Mouse (Mus musculus) neural tube, embryonic 14.5 days (tissue): ENCODE results near the gene Dnajc28. TPM values are rescaled to one million over a fixed set of nuclear protein-coding genes. Genes with fewer than 3 reads are reported as not detected.
A peak's percentile ranks its signal among the peaks of the same experiment; 100 is the strongest.
"Not testable (repeated sequence)": the region's sequence is repeated elsewhere in the genome, so short reads cannot be mapped to it uniquely, and the experiment has no call there.

ENCODE experiments used
- ATAC-seq: fragments of 200-750 bp; cut with Nextera tagmentation; 2 replicates; pipeline ENCODE4 v1.8.0; 2017; ENCODE audit warnings: low read depth, mild to moderate bottlenecking, moderate TSS enrichment, moderate library complexity
- H3K27ac ChIP-seq: fragments of 300-500 bp; sonication (generic); 2 replicates; pipeline ENCODE4 v1.5.1; 2014; ENCODE audit warnings: low read depth, mild to moderate bottlenecking, control low read depth, low read length, moderate library complexity, mixed read lengths
- H3K27me3 ChIP-seq: fragments of 300-500 bp; sonication (generic); 2 replicates; pipeline ENCODE4 v1.6.1; 2014; ENCODE audit warnings: low read length; ENCODE audit not compliant: control insufficient read depth, insufficient read depth
- H3K36me3 ChIP-seq: fragments of 300-500 bp; sonication (generic); 2 replicates; pipeline ENCODE4 v1.6.1; 2014; ENCODE audit warnings: low read length, mixed read lengths; ENCODE audit not compliant: control insufficient read depth, insufficient read depth
- H3K4me1 ChIP-seq: fragments of 300-500 bp; sonication (generic); 2 replicates; pipeline ENCODE4 v1.6.1; 2014; ENCODE audit warnings: low read length; ENCODE audit not compliant: control insufficient read depth, insufficient read depth
- H3K4me2 ChIP-seq: fragments of 300-500 bp; sonication (generic); 2 replicates; pipeline ENCODE4 v1.6.1; 2014; ENCODE audit warnings: mild to moderate bottlenecking, low read depth, low read length, control low read depth
- H3K4me3 ChIP-seq: fragments of 300-500 bp; sonication (generic); 2 replicates; pipeline ENCODE4 v1.5.1; 2014; ENCODE audit warnings: low read depth, low read length, control low read depth, mixed read lengths
- H3K9ac ChIP-seq: fragments of 300-500 bp; sonication (generic); replicated peaks from 2 replicates; pipeline ENCODE4 v1.6.1; 2014; ENCODE audit warnings: low read depth, mild to moderate bottlenecking, control low read depth, low read length, mixed read lengths
- H3K9me3 ChIP-seq: fragments of 300-500 bp; sonication (generic); 2 replicates; pipeline ENCODE4 v1.6.1; 2016; ENCODE audit warnings: low read length; ENCODE audit not compliant: control insufficient read depth
- WGBS: fragments of 180-500 bp; shearing (Covaris S2); extraction: QIAGEN DNeasy Blood & Tissue Kit; methylation state at CpG from one replicate; pipeline ENCODE4 v1.1.7; 2014; 5-methylcytosine and 5-hydroxymethylcytosine counted together
- polyA plus RNA-seq: library from polyadenylated mRNA; unstranded; fragments of >200 nt; fragmentation: Nextera tagmentation; extraction: Ambion mirVana; gene quantifications from 2 replicates; pipeline ENCODE4 v1.2.1, GENCODE M21; 2014

Dnajc28 gene
- polyA plus RNA-seq, 1 experiment from 2014 or later = 5.2 TPM

DNA sequence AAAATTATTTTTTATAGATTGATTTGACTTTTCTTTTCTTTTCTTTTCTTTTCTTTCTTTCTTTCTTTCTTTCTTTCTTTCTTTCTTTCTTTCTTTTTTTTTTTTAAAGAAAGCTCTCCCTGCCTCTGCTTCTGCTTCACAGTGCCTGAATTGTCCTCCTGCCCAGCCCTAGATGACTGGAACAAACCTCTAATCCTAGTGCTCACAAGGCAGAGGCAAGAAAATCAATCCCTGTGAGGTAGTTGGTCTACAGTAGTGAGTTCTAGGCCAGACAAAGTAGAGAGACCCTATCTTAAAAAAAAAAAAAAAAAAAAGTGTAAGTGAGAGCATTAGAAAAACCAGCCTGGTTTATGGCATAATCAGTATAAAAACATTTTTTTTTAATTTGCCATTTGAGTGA lies 31.0 kb upstream of the Dnajc28 start:
- Histone ChIP-seq H3K27me3 (no peaks in the 10 kb centered on the region), H3K4me2 (peak overlapping the region; percentile 20; the same call in 1 of the 2 replicates), H3K9me3 (no peaks in the 10 kb centered on the region), H3K4me1 (peaks cover 12% of the 10 kb centered on the region), H3K4me3 (no peak overlapping the region), H3K9ac (no peak overlapping the region), H3K36me3 (peaks cover 14% of the 10 kb centered on the region; the same call in 1 of the 2 replicates), H3K27ac (no peak overlapping the region)
- ATAC-seq = no peak

DNA sequence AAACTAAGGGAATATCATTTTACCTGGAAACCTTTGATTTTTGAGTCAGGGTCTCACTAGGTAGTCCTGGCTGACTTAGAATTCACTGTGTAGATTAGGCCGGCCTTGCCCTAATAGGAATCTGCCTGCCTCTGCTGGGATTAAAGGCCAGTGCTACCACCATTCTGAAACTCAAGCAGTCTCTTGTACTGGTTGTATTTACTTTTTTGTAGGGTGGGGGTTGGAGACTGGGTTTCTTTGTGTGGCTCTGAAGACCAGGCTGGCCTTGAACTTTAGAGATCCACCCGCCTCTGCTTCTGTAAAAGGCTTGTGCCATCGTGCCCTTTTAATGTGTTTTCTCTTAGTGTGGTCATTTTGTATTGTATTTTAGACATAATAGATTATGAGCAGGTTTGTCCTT lies 30.4 kb upstream of the Dnajc28 start:
- peaks cover 12% of the 10 kb centered on the region for H3K4me1 ChIP-seq
- 69% methylated on average over 3 of the region's 3 CpGs for WGBS
- no peak for ATAC-seq
- H3K27ac ChIP-seq = no peak overlapping the region
- H3K9ac ChIP-seq = no peak overlapping the region
- H3K4me3 ChIP-seq = peak overlapping the region; percentile 80
- H3K36me3 ChIP-seq = peaks cover 13% of the 10 kb centered on the region; the same call in 1 of the 2 replicates
- H3K9me3 ChIP-seq = no peaks in the 10 kb centered on the region
- H3K4me2 ChIP-seq = peak overlapping the region; percentile 87
- H3K27me3 ChIP-seq = no peaks in the 10 kb centered on the region

DNA sequence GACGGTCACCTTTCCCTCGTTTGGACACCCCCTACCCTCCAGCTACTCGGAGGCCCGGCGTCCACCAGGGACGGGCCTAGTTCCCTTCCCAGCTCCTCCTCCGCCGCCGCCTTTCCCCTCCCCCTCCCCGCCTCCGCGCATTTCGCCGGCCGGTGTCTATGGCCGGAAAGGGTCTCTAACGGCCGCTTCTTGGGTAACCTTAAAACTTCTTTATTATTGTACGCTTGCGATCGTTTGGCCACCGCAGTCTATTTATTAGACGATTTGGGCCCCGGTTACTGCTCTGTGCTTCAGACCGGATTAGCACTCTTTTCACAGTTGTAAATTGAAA lies 29.4 kb upstream of the Dnajc28 start:
- Histone ChIP-seq H3K9ac (peak overlapping the region; percentile 76), H3K4me1 (peaks cover 12% of the 10 kb centered on the region), H3K4me2 (peak overlapping the region; percentile 87), H3K9me3 (no peaks in the 10 kb centered on the region), H3K27ac (peak overlapping the region; percentile 97), H3K36me3 (peaks cover 13% of the 10 kb centered on the region; the same call in 1 of the 2 replicates), H3K4me3 (peak overlapping the region; percentile 80), H3K27me3 (no peaks in the 10 kb centered on the region)
- WGBS = under 1% methylated on average over 25 of the region's 25 CpGs
- peak; percentile 58 for ATAC-seq

DNA sequence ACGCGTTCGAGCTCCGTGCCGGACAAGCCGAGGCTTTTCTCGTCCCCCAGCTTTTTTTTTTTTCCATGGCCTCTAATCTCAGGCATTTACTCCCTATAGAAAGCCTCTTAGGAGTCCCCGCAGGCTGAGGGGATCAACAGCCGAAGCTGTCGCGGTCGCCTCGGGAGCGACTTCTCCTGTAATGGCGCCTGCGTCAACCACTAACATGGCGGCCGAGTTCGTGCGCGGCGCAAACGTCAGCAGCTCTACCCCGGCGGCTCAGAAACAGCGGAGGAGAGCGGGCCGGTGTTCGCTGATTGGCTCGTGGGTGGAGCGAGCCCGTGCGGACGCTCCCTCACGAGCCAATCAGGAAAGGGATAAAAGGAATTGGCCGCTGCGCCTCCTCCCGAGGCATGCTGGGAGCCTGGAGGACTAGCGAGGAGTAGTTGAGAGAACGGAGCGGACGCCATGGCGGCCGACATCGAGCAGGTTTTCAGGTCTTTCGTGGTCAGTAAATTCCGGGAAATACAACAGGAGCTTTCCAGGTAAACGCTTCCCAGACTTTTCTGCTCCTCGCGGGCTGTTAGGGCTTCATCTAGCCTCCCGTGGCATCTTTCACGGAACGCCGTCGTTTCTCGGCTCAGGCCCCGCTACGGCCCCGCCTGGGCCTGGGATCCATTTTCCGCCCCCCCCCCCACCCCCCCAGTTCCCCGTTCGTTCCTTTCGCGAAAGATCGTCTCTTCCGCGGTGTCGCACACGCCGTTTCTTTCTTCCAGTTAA lies 28.8 kb upstream of the Dnajc28 start, which contains the start of gene Son:
TSS of gene Son (plus strand) at position 46 of the 759 bp plus-strand sequence.
- Histone ChIP-seq H3K27me3 (no peaks in the 10 kb centered on the region), H3K9ac (peak within 1 kb of the TSS; percentile 85), H3K36me3 (peaks cover 12% of the 10 kb centered on the region; the same call in 1 of the 2 replicates), H3K27ac (peak within 1 kb of the TSS; percentile 97), H3K4me1 (peaks cover 12% of the 10 kb centered on the region), H3K9me3 (no peaks in the 10 kb centered on the region), H3K4me2 (peak within 1 kb of the TSS; percentile 87), H3K4me3 (peak within 1 kb of the TSS; percentile 80)
- under 1% methylated on average over 69 of the region's 70 CpGs for WGBS
- peak; percentile 98 for ATAC-seq

DNA sequence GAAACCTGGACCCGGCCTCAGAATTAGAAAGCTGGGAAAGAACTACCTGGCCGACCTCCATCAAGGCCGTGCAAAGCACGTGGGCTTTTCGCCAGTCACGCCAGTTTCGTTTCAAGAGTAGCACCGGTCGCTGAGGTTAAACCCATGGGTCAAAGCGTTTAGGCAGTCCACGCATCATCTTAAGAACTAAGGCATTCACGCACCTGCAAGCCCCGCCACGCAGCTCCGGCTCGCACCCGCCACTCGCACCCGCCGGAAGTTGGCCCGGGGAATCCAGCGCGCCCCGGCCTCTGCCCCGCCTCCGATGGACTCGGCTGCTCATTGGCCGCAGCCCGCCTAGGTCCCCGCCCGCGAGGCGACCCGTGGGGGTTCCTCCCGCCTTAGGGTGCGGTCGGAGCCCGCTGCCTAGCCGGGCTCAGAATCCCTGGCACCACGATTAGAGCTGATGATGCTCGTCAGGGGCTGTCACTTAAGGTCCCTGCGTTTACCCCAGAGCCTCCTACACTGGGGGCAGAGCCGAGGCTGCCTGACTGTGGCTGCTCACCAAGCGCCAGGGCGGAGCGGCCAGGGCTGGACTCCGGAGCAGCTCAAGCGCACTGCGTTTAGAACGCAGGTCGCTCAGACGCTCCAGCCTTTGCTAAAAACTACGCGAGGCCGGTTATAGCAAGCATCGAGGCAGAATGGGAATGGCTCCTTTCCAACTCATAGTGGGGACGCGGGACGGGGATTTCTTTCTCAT lies 28.0 kb upstream of the Dnajc28 start, which contains the start of gene Gart:
TSS of gene Gart (minus strand) at position 272 of the 739 bp plus-strand sequence.
- Histone ChIP-seq H3K9me3 (no peaks in the 10 kb centered on the region), H3K9ac (peak within 1 kb of the TSS; percentile 85), H3K27ac (peak within 1 kb of the TSS; percentile 97)

DNA sequence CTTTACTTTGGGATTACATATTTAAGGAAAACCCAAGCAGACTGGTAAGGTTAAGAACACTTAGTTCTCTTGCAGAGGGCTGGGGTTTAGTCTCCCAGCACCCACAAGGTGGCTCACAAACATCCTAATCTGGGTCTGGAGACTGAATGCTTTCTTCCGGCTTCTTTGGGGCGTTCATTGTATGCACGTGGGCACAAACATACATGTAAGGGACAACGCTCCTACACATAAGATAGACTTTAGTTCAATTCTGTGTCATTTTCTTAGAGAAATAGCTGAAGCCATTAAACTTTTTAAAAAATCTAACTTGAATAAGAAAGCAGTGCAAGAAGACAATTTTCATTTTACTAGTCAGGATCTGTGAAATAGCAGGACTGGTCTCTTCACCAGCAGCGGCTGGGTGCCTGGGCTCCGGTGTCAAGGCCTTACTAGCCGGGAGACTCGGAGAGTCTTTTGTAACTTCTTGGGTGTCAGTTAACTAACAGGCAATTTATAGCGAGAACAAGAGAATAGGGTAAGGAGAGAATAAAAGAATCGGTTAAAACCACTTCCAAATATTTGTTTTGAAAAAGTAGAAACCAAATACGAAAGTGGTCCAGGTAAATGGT lies 27.3 kb upstream of the Dnajc28 start:
- Histone ChIP-seq H3K9me3 (no peaks in the 10 kb centered on the region), H3K4me1 (peaks cover 12% of the 10 kb centered on the region), H3K27me3 (no peaks in the 10 kb centered on the region), H3K4me2 (peak overlapping the region; percentile 87), H3K27ac (peak overlapping the region; percentile 97; the same call in 1 of the 2 replicates), H3K36me3 (peaks cover 7% of the 10 kb centered on the region; the same call in 1 of the 2 replicates), H3K9ac (peak overlapping the region; percentile 85; the same call in 1 of the 2 replicates), H3K4me3 (peak overlapping the region; percentile 80)
- no peak for ATAC-seq
- under 1% methylated on average over 11 of the region's 11 CpGs for WGBS

More for the DNA sequence above, 28.0 kb upstream of the Dnajc28 start, which contains the start of gene Gart:
- peaks cover 12% of the 10 kb centered on the region for H3K4me1 ChIP-seq
- WGBS = under 1% methylated on average over 59 of the region's 59 CpGs
- H3K4me2 ChIP-seq = peak within 1 kb of the TSS; percentile 87
- ATAC-seq = peak; percentile 87
- H3K27me3 ChIP-seq = no peaks in the 10 kb centered on the region
- peak within 1 kb of the TSS; percentile 80 for H3K4me3 ChIP-seq
- peaks cover 4% of the 10 kb centered on the region; the same call in 1 of the 2 replicates for H3K36me3 ChIP-seq

DNA sequence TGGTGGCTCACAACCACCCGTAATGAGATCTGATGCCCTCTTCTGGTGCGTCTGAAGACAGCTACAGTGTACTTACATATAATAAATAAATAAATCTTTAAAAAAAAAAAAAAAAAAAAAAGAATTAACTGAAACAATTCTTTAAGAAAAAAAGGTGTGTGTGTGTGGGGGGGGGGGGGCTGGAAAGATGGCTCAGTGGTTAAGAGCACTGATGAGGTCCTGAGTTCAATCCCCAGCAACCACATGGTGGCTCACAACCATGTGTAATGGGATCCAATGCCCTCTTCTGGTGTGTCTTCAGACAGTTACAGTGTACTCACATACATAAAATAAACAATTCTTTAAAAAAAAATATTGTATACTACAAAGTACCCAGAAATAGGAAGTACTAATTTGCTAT lies 26.6 kb upstream of the Dnajc28 start:
- peaks cover 12% of the 10 kb centered on the region for H3K4me1 ChIP-seq
- not testable (repeated sequence) for H3K36me3 ChIP-seq, H3K9ac ChIP-seq, H3K4me2 ChIP-seq, H3K27me3 ChIP-seq, H3K9me3 ChIP-seq, H3K4me3 ChIP-seq, H3K27ac ChIP-seq, ATAC-seq
- no CpG with 5 or more reads among the region's 2 CpGs for WGBS

DNA sequence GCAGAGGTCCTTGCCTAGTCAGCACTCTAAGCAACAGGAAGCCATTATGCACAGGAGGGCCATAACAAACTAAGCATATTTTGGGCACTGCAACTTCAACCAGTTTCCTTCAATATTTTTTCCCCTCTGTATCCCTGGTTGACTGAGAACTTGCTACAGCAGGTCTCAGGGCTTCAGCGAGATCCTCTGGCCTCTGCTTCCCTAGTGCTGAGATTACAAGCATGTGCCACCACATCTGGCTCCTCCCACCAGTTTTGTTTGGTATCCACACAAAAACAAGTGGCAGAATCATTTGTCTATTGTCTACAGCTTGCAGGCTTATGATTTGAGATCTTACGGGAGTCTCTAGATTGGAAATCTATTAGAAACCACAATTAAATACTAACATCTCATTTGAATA lies 26.1 kb upstream of the Dnajc28 start:
- no peak overlapping the region for H3K27ac ChIP-seq
- no peak for ATAC-seq
- H3K27me3 ChIP-seq = no peaks in the 10 kb centered on the region
- peaks cover 9% of the 10 kb centered on the region for H3K4me1 ChIP-seq
- WGBS = 90% methylated on average over 2 of the region's 2 CpGs
- H3K4me3 ChIP-seq = no peak overlapping the region
- H3K36me3 ChIP-seq = peaks cover 10% of the 10 kb centered on the region; the same call in 1 of the 2 replicates
- no peak overlapping the region for H3K4me2 ChIP-seq
- no peaks in the 10 kb centered on the region for H3K9me3 ChIP-seq
- H3K9ac ChIP-seq = no peak overlapping the region
